Mouse (Mus musculus): Measurements from ENCODE around the gene Dars.

DNA sequence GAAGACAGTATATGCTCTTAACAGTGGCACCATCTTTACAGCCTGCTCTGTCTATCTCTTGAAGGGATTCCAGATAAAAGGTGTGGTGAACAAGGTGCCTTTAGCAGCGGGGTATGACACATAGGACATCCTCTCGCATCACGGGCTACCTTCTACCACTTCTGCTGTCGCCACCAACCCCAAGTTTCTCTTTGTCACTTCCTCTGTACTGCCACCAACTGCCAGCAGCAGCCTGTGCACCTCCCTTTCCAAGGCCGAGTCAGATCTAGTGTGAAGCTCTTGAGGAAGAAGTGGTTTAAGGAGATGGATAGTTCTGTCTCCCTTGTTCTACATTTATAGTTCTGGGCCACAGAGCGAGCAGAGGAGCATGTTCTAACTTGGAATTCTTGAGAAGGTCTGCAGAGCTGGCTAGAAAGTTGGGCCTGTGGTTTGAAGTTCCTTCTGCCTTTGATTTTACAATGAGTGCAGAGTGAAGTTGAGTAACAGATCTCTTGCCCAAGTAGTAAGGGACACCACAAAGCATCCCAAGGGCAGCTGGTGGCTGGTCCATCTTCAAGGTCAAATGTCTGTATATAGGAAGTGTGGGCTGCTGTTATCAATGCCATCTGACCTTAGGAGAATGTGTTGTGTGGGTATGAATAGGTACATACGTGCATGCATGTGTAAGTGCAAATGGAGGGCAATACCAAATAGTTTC, 30.2 kb upstream of the Dars start:
- TF ChIP-seq CTCF (IDR thresholded peaks at IDR 0.05; ENCODE audit: low read depth): peak; percentile 38
- no peak for TF ChIP-seq EP300 (IDR thresholded peaks at IDR 0.05; ENCODE audit: low read depth)

All from liver, postnatal 0 days (tissue).